Mouse (Mus musculus): ENCODE measurements at regions not wholly inside any gene's neighbourhood (a gene's known extent, or its start where the extent isn't known, plus 50 kb on each side); places are given as distances from the start of the nearest gene placed in this dataset.

GRCm38 (mm10) chr5:39557376-39558001 is 197.8 kb downstream of the Hs3st1 start:
- Histone ChIP-seq H3K4me1 (replicated peaks) (no peaks in the 10 kb centered on the region), H3K27me3 (no peaks in the 10 kb centered on the region), H3K4me2 (no peak overlapping the region), H3K27ac (replicated peaks) (no peak overlapping the region), H3K36me3 (replicated peaks) (no peaks in the 10 kb centered on the region), H3K9ac (no peak overlapping the region), H3K4me3 (replicated peaks) (no peak overlapping the region), H3K9me3 (replicated peaks) (no peaks in the 10 kb centered on the region)
- ATAC-seq (ENCODE audit: insufficient read depth), result no peak
- 49% methylated on average over 4 of the region's 4 CpGs for WGBS (ENCODE audit: insufficient replicate concordance)

GRCm38 (mm10) chr5:39537044-39537443 is 218.2 kb downstream of the Hs3st1 start:
- H3K36me3 ChIP-seq (replicated peaks), result no peaks in the 10 kb centered on the region
- no peak overlapping the region for H3K4me3 ChIP-seq (replicated peaks)
- no peaks in the 10 kb centered on the region for H3K9me3 ChIP-seq (replicated peaks)
- H3K27ac ChIP-seq (replicated peaks), result no peak overlapping the region
- no peaks in the 10 kb centered on the region for H3K27me3 ChIP-seq
- H3K4me1 ChIP-seq (replicated peaks), result no peaks in the 10 kb centered on the region
- WGBS (ENCODE audit: insufficient replicate concordance), result 52% methylated on average over 2 of the region's 2 CpGs
- H3K9ac ChIP-seq, result no peak overlapping the region
- H3K4me2 ChIP-seq, result no peak overlapping the region
- ATAC-seq (ENCODE audit: insufficient read depth), result no peak

- H3K9me3 ChIP-seq (replicated peaks), result no peaks in the 10 kb centered on the region
- 44% methylated on average over 2 of the region's 2 CpGs for WGBS (ENCODE audit: insufficient replicate concordance)
- H3K4me3 ChIP-seq (replicated peaks), result no peak overlapping the region
- no peaks in the 10 kb centered on the region for H3K27me3 ChIP-seq
- no peaks in the 10 kb centered on the region for H3K36me3 ChIP-seq (replicated peaks)
- ATAC-seq (ENCODE audit: insufficient read depth), result no peak
- no peak overlapping the region for H3K4me2 ChIP-seq
- no peaks in the 10 kb centered on the region for H3K4me1 ChIP-seq (replicated peaks)
- H3K27ac ChIP-seq (replicated peaks), result no peak overlapping the region
- H3K9ac ChIP-seq, result no peak overlapping the region
Observed at GRCm38 (mm10) chr5:39536351-39536750, 218.9 kb downstream of the Hs3st1 start.

GRCm38 (mm10) chr5:39510246-39510645 is 245.0 kb downstream of the Hs3st1 start:
- Histone ChIP-seq H3K36me3 (replicated peaks) (no peaks in the 10 kb centered on the region), H3K4me3 (replicated peaks) (no peak overlapping the region), H3K27ac (replicated peaks) (no peak overlapping the region), H3K4me1 (replicated peaks) (no peaks in the 10 kb centered on the region), H3K9ac (no peak overlapping the region), H3K9me3 (replicated peaks) (no peaks in the 10 kb centered on the region), H3K27me3 (no peaks in the 10 kb centered on the region), H3K4me2 (no peak overlapping the region)
- ATAC-seq (ENCODE audit: insufficient read depth), result no peak
- 50% methylated on average over 1 of the region's 1 CpGs for WGBS (ENCODE audit: insufficient replicate concordance)

GRCm38 (mm10) chr5:39482756-39483155 is 272.5 kb downstream of the Hs3st1 start:
- 35% methylated on average over 5 of the region's 5 CpGs for WGBS (ENCODE audit: insufficient replicate concordance)
- Histone ChIP-seq H3K27ac (replicated peaks) (no peak overlapping the region), H3K27me3 (no peaks in the 10 kb centered on the region), H3K4me3 (replicated peaks) (no peak overlapping the region), H3K9me3 (replicated peaks) (no peaks in the 10 kb centered on the region), H3K4me1 (replicated peaks) (no peaks in the 10 kb centered on the region), H3K9ac (no peak overlapping the region), H3K4me2 (no peak overlapping the region), H3K36me3 (replicated peaks) (no peaks in the 10 kb centered on the region)
- ATAC-seq (ENCODE audit: insufficient read depth), result no peak

- H3K4me2 ChIP-seq, result no peak overlapping the region
- no peaks in the 10 kb centered on the region for H3K27me3 ChIP-seq
- no peaks in the 10 kb centered on the region for H3K4me1 ChIP-seq (replicated peaks)
- H3K36me3 ChIP-seq (replicated peaks), result no peaks in the 10 kb centered on the region
- H3K27ac ChIP-seq (replicated peaks), result no peak overlapping the region
- WGBS (ENCODE audit: insufficient replicate concordance), result 73% methylated on average over 2 of the region's 2 CpGs
- ATAC-seq (ENCODE audit: insufficient read depth), result no peak
- no peaks in the 10 kb centered on the region for H3K9me3 ChIP-seq (replicated peaks)
- H3K4me3 ChIP-seq (replicated peaks), result no peak overlapping the region
- no peak overlapping the region for H3K9ac ChIP-seq
Observed at GRCm38 (mm10) chr5:39458116-39458525, 297.2 kb downstream of the Hs3st1 start.

- Histone ChIP-seq H3K9ac (no peak overlapping the region), H3K27me3 (no peaks in the 10 kb centered on the region), H3K4me1 (replicated peaks) (no peaks in the 10 kb centered on the region), H3K4me3 (replicated peaks) (no peak overlapping the region), H3K9me3 (replicated peaks) (no peaks in the 10 kb centered on the region), H3K36me3 (replicated peaks) (no peaks in the 10 kb centered on the region), H3K4me2 (no peak overlapping the region), H3K27ac (replicated peaks) (no peak overlapping the region)
- no peak for ATAC-seq (ENCODE audit: insufficient read depth)
Observed at GRCm38 (mm10) chr5:39453706-39454105, 301.6 kb downstream of the Hs3st1 start.

GRCm38 (mm10) chr5:39440817-39441216 is 314.5 kb downstream of the Hs3st1 start:
- no peak for ATAC-seq (ENCODE audit: insufficient read depth)
- Histone ChIP-seq H3K4me2 (no peak overlapping the region), H3K36me3 (replicated peaks) (no peaks in the 10 kb centered on the region), H3K4me1 (replicated peaks) (no peaks in the 10 kb centered on the region), H3K9me3 (replicated peaks) (no peaks in the 10 kb centered on the region), H3K27me3 (no peaks in the 10 kb centered on the region), H3K4me3 (replicated peaks) (no peak overlapping the region), H3K27ac (replicated peaks) (no peak overlapping the region), H3K9ac (no peak overlapping the region)
- WGBS (ENCODE audit: insufficient replicate concordance), result 59% methylated on average over 3 of the region's 3 CpGs

- no peak overlapping the region for H3K4me2 ChIP-seq
Observed at GRCm38 (mm10) chr5:39437463-39438201, 317.6 kb downstream of the Hs3st1 start.

GRCm38 (mm10) chr5:39426053-39426452 is 329.2 kb downstream of the Hs3st1 start:
- 47% methylated on average over 3 of the region's 3 CpGs for WGBS (ENCODE audit: insufficient replicate concordance)
- Histone ChIP-seq H3K27ac (replicated peaks) (no peak overlapping the region), H3K27me3 (no peaks in the 10 kb centered on the region), H3K9ac (no peak overlapping the region), H3K36me3 (replicated peaks) (no peaks in the 10 kb centered on the region), H3K4me2 (no peak overlapping the region), H3K9me3 (replicated peaks) (no peaks in the 10 kb centered on the region), H3K4me3 (replicated peaks) (no peak overlapping the region), H3K4me1 (replicated peaks) (no peaks in the 10 kb centered on the region)
- no peak for ATAC-seq (ENCODE audit: insufficient read depth)

More at GRCm38 (mm10) chr5:39437463-39438201, 317.6 kb downstream of the Hs3st1 start:
- no peak for ATAC-seq (ENCODE audit: insufficient read depth)
- H3K27me3 ChIP-seq, result no peaks in the 10 kb centered on the region
- H3K4me3 ChIP-seq (replicated peaks), result no peak overlapping the region
- WGBS (ENCODE audit: insufficient replicate concordance), result 16% methylated on average over 4 of the region's 4 CpGs
- no peaks in the 10 kb centered on the region for H3K36me3 ChIP-seq (replicated peaks)
- H3K9me3 ChIP-seq (replicated peaks), result no peaks in the 10 kb centered on the region
- H3K27ac ChIP-seq (replicated peaks), result no peak overlapping the region
- H3K9ac ChIP-seq, result no peak overlapping the region
- H3K4me1 ChIP-seq (replicated peaks), result no peaks in the 10 kb centered on the region

GRCm38 (mm10) chr5:39423720-39424119 is 331.6 kb downstream of the Hs3st1 start:
- no peak overlapping the region for H3K4me3 ChIP-seq (replicated peaks)
- no peaks in the 10 kb centered on the region for H3K4me1 ChIP-seq (replicated peaks)
- H3K9me3 ChIP-seq (replicated peaks), result no peaks in the 10 kb centered on the region
- no peak overlapping the region for H3K9ac ChIP-seq
- H3K36me3 ChIP-seq (replicated peaks), result no peaks in the 10 kb centered on the region
- ATAC-seq (ENCODE audit: insufficient read depth), result no peak
- H3K4me2 ChIP-seq, result no peak overlapping the region
- no peaks in the 10 kb centered on the region for H3K27me3 ChIP-seq
- 70% methylated on average over 9 of the region's 9 CpGs for WGBS (ENCODE audit: insufficient replicate concordance)
- no peak overlapping the region for H3K27ac ChIP-seq (replicated peaks)

- no peaks in the 10 kb centered on the region for H3K36me3 ChIP-seq (replicated peaks)
- 43% methylated on average over 1 of the region's 1 CpGs for WGBS (ENCODE audit: insufficient replicate concordance)
- no peaks in the 10 kb centered on the region for H3K4me1 ChIP-seq (replicated peaks)
- H3K4me2 ChIP-seq, result no peak overlapping the region
- H3K27ac ChIP-seq (replicated peaks), result no peak overlapping the region
- H3K9me3 ChIP-seq (replicated peaks), result no peaks in the 10 kb centered on the region
- no peak overlapping the region for H3K4me3 ChIP-seq (replicated peaks)
- H3K27me3 ChIP-seq, result no peaks in the 10 kb centered on the region
- no peak overlapping the region for H3K9ac ChIP-seq
- no peak for ATAC-seq (ENCODE audit: insufficient read depth)
Observed at GRCm38 (mm10) chr5:39418795-39419194, 336.5 kb downstream of the Hs3st1 start.
